9 mouse cellular contexts compared by ENCODE assay signal in the genomic region with DNA sequence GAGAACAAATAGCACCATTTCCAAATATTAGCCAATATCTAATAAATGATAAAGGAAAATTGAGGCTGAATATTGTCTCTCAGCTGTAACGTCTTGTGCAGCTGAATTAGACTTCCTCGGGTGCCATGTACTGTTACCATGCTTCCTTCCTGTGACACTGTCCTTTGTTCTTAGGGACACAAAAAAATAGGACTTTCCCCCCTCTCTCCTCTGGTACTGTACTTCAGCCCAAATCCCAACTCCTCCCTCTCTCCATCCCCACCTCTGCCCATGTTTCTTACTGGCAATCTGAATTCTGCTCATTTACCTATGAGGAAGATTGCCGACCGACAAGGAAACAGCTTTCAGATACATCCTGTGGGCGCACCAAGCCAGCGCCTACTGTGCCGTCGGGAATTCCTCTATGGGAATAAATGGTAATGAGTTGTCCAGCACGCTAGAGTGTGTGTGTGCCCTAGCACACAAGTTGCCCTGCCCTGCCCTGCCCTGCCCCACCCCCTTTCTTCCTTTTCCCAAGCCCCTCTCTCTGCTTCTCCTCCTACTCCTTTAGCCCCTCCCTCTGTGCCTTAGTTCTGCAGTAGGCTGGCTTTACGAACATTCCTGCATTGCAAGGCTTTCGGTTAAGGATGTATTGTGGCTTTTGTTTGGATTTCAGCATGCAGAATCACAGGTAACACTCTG. TPM values are rescaled to one million over a fixed set of nuclear protein-coding genes. Genes with fewer than 3 reads are reported as not detected.
DNase-seq lines count a peak whose midpoint lies in the region; ATAC-seq and TF ChIP-seq lines count a peak whose summit lies in the region.
"Had no signal": no experiment of that assay in that cellular context is flagged by ENCODE, and none has a peak within 500 bp of the region (broad histone marks: within the 10 kb centered on the region; RNA-seq: fewer than 3 reads in every experiment).

A gene (plus strand): TSS at position 303 of the 681 bp plus-strand sequence.

- H3K4me2 ChIP-seq in embryonic facial prominence, embryonic 12.5 days (replicated peaks) = peak within 1 kb of the TSS; percentile 21
- H3K4me2 ChIP-seq in intestine, postnatal 0 days (replicated peaks; ENCODE audit: low read depth) = peak within 1 kb of the TSS; percentile 17
- H3K4me2 ChIP-seq in neural tube, embryonic 12.5 days (replicated peaks) = peak within 1 kb of the TSS; percentile 53

- H3K9me3 ChIP-seq in embryonic facial prominence, embryonic 12.5 days = no peaks in the 10 kb centered on the region
- no peaks in the 10 kb centered on the region for H3K9me3 ChIP-seq in intestine, postnatal 0 days (ENCODE audit: control insufficient read depth)
- no peaks in the 10 kb centered on the region for H3K9me3 ChIP-seq in neural tube, embryonic 12.5 days

- WGBS in embryonic facial prominence, embryonic 12.5 days = 23% methylated on average over 11 of the region's 11 CpGs
- 35% methylated on average over 11 of the region's 11 CpGs for WGBS in intestine, postnatal 0 days
- 18% methylated on average over 11 of the region's 11 CpGs for WGBS in neural tube, embryonic 12.5 days

- H3K36me3 ChIP-seq in embryonic facial prominence, embryonic 12.5 days = peaks cover 29% of the 10 kb centered on the region
- H3K36me3 ChIP-seq in intestine, postnatal 0 days (ENCODE audit: control insufficient read depth, insufficient read depth) = peaks cover 20% of the 10 kb centered on the region
- peaks cover 25% of the 10 kb centered on the region for H3K36me3 ChIP-seq in neural tube, embryonic 12.5 days

- intact Hi-C loops in left cerebral cortex, adult 2 months (cut with DNase I) = loop anchor here (2.0 kb wide), 1 partner anchor 255 kb away; no protein-coding TSS in a partner anchor
- intact Hi-C loops in left cerebral cortex, postnatal 36 days (cut with DNase I) = loop anchor here (5.0 kb wide), 1 partner anchor 256 kb away; no protein-coding TSS in a partner anchor

- no peak for DNase-seq in left cerebral cortex, adult 2 months (ENCODE audit: extremely low spot score in 1 of 2, low spot score in 2 of 2)
- no peak for DNase-seq in left cerebral cortex, postnatal 36 days (ENCODE audit: low spot score in 2 of 2)
- no peak for DNase-seq in adrenal gland, adult 18-20 months (ENCODE audit: low spot score in 2 of 2)
- DNase-seq in ovary, postnatal 14 days (ENCODE audit: low spot score) = no peak

- no peaks in the 10 kb centered on the region for H3K27me3 ChIP-seq in embryonic facial prominence, embryonic 12.5 days
- no peaks in the 10 kb centered on the region for H3K27me3 ChIP-seq in intestine, postnatal 0 days (replicated peaks; ENCODE audit: control insufficient read depth, insufficient read depth, low read length)
- no peaks in the 10 kb centered on the region for H3K27me3 ChIP-seq in neural tube, embryonic 12.5 days (replicated peaks)

- no peak for TF ChIP-seq CTCF in left cerebral cortex, adult 2 months (IDR thresholded peaks at IDR 0.05)
- TF ChIP-seq CTCF in intestine, postnatal 0 days (IDR thresholded peaks at IDR 0.05; ENCODE audit: low read depth) = no peak

- peak; percentile 69; the same call in 1 of the 2 replicates for ATAC-seq in embryonic facial prominence, embryonic 12.5 days (ENCODE audit: insufficient number of reproducible peaks, insufficient read depth, low FRiP score, low TSS enrichment)
- 0 out of 2 replicates have a peak, but pooled peaks have one; percentile 44 for ATAC-seq in intestine, postnatal 0 days
- peak; percentile 87 for ATAC-seq in neural tube, embryonic 12.5 days (ENCODE audit: low FRiP score, low read depth)
- no peak for ATAC-seq in megakaryocyte, adult 5-6 weeks (ENCODE audit: poor library complexity, severe bottlenecking)

- peak within 1 kb of the TSS; percentile 16 for H3K27ac ChIP-seq in left cerebral cortex, adult 2 months
- H3K27ac ChIP-seq in embryonic facial prominence, embryonic 12.5 days = no peak within 1 kb of the TSS
- H3K27ac ChIP-seq in intestine, postnatal 0 days (ENCODE audit: low read depth, low read length) = no peak within 1 kb of the TSS
- H3K27ac ChIP-seq in neural tube, embryonic 12.5 days = peak within 1 kb of the TSS; percentile 57; the same call in 1 of the 2 replicates

- peak within 1 kb of the TSS; percentile 32; the same call in 1 of the 2 replicates for H3K4me3 ChIP-seq in left cerebral cortex, adult 2 months
- H3K4me3 ChIP-seq in embryonic facial prominence, embryonic 12.5 days = 0 out of 2 replicates have a peak within 1 kb of the TSS, but pooled peaks have one; percentile 14
- H3K4me3 ChIP-seq in intestine, postnatal 0 days (ENCODE audit: low read depth, low read length) = no peak within 1 kb of the TSS
- peak within 1 kb of the TSS; percentile 27 for H3K4me3 ChIP-seq in neural tube, embryonic 12.5 days
- H3K4me3 ChIP-seq: myocyte had no signal

- H3K4me1 ChIP-seq in embryonic facial prominence, embryonic 12.5 days = peaks cover 5% of the 10 kb centered on the region; the same call in 1 of the 2 replicates
- H3K4me1 ChIP-seq in intestine, postnatal 0 days (replicated peaks; ENCODE audit: control insufficient read depth, insufficient read depth, low read length) = no peaks in the 10 kb centered on the region
- H3K4me1 ChIP-seq in neural tube, embryonic 12.5 days = peaks cover 11% of the 10 kb centered on the region

- no peak within 1 kb of the TSS for H3K9ac ChIP-seq in embryonic facial prominence, embryonic 12.5 days
- no peak within 1 kb of the TSS for H3K9ac ChIP-seq in intestine, postnatal 0 days (ENCODE audit: low read depth, low read length)
- peak within 1 kb of the TSS; percentile 40 for H3K9ac ChIP-seq in neural tube, embryonic 12.5 days

RNA-seq across cellular contexts. Expression of the gene that starts here (rescaled TPM):
- total RNA-seq in left cerebral cortex, adult 2 months (2021) = 1 to 10 TPM; 5.6 to 5.7 TPM
- total RNA-seq in left cerebral cortex, postnatal 36 days (2021) = 1 to 10 TPM; 6.3 to 6.6 TPM
- polyA plus RNA-seq in embryonic facial prominence, embryonic 12.5 days (2016; fragmentation: Nextera tagmentation; extraction: Ambion mirVana) = 2.3 TPM in 2 replicates
- 0.29 and 0.39 TPM in 2 replicates for polyA plus RNA-seq in intestine, postnatal 0 days (2015; fragmentation: Nextera tagmentation; extraction: Ambion mirVana)
- polyA plus RNA-seq in neural tube, embryonic 12.5 days (2016; fragmentation: Nextera tagmentation; extraction: Ambion mirVana) = 6.1 and 6.7 TPM in 2 replicates
- total RNA-seq in megakaryocyte, adult 5-6 weeks (2015) = 0.69 and 1.7 TPM in 2 replicates
- 0.84 and 1.4 TPM in 2 replicates for total RNA-seq in megakaryocyte, adult 5-6 weeks (2017)
- under 1 TPM; 0.80 to 0.89 TPM for total RNA-seq in adrenal gland, adult 18-20 months (2021)

Comparison
In these comparisons a context has a peak if more than half of its experiments do, and no peak if none do; other contexts are left out.
1. Peak in ATAC-seq and H3K4me2 ChIP-seq in intestine, postnatal 0 days; RNA of the gene not detected or under 1 TPM.
2. H3K27ac ChIP-seq: peak in left cerebral cortex, adult 2 months (single experiment) and neural tube, embryonic 12.5 days (single experiment); none in embryonic facial prominence, embryonic 12.5 days (single experiment) and intestine, postnatal 0 days (single experiment).
3. Peak in every context shown above with its lines, with median percentiles within 50 percentile points of each other: H3K4me2 ChIP-seq.